Mouse (Mus musculus) stomach, embryonic 16.5 days (tissue): ENCODE measurements around the gene Shoc2. TPM values are rescaled to one million over a fixed set of nuclear protein-coding genes. Genes with fewer than 3 reads are reported as not detected.
A peak's percentile ranks its signal among the peaks of the same experiment; 100 is the strongest.

Experiments used
- ATAC-seq: fragments of 200-750 bp; cut with Nextera tagmentation; 2 replicates; pipeline ENCODE4 v1.8.0; 2017; ENCODE audit warnings: moderate number of reproducible peaks, moderate TSS enrichment; ENCODE audit not compliant: insufficient read depth, low FRiP score
- H3K27ac ChIP-seq: fragments of 300-500 bp; sonication (generic); 2 replicates; pipeline ENCODE4 v1.5.1; 2014; ENCODE audit warnings: low read length
- H3K27me3 ChIP-seq: fragments of 300-500 bp; sonication (generic); 2 replicates; pipeline ENCODE4 v1.6.1; 2014; ENCODE audit warnings: low read length, control low read depth, mixed read lengths; ENCODE audit not compliant: control insufficient read depth, insufficient read depth
- H3K36me3 ChIP-seq: fragments of 300-500 bp; sonication (generic); 2 replicates; pipeline ENCODE4 v1.6.1; 2014; ENCODE audit warnings: low read length; ENCODE audit not compliant: control insufficient read depth, insufficient read depth
- H3K4me1 ChIP-seq: fragments of 300-500 bp; sonication (generic); 2 replicates; pipeline ENCODE4 v1.6.1; 2014; ENCODE audit warnings: low read length, control low read depth, mixed read lengths; ENCODE audit not compliant: control insufficient read depth, insufficient read depth
- H3K4me2 ChIP-seq: fragments of 300-500 bp; sonication (generic); 2 replicates; pipeline ENCODE4 v1.6.1; 2014; ENCODE audit warnings: low read depth, low read length, mixed read lengths
- H3K4me3 ChIP-seq: fragments of 300-500 bp; sonication (generic); replicated peaks from 2 replicates; pipeline ENCODE4 v1.5.1; 2014; ENCODE audit warnings: mild to moderate bottlenecking, low read length
- H3K9ac ChIP-seq: fragments of 300-500 bp; sonication (generic); 2 replicates; pipeline ENCODE4 v1.6.1; 2014; ENCODE audit warnings: low read length
- H3K9me3 ChIP-seq: fragments of 300-500 bp; sonication (generic); replicated peaks from 2 replicates; pipeline ENCODE4 v1.6.1; 2016; ENCODE audit warnings: low read length, control low read depth; ENCODE audit not compliant: control insufficient read depth
- WGBS: fragments of 180-500 bp; shearing (Covaris S2); extraction: QIAGEN DNeasy Blood & Tissue Kit; methylation state at CpG from one replicate; pipeline ENCODE4 v1.1.7; 2014; 5-methylcytosine and 5-hydroxymethylcytosine counted together
- polyA plus RNA-seq: library from polyadenylated mRNA; unstranded; fragments of >200 nt; fragmentation: Nextera tagmentation; extraction: Ambion mirVana; gene quantifications from 2 replicates; pipeline ENCODE4 v1.2.1, GENCODE M21; 2015

The Shoc2 gene
- polyA plus RNA-seq, 1 experiment from 2014 or later = 51.7 TPM

GRCm38 (mm10) chr19:54039441-54039840, 95.3 kb downstream of the Shoc2 start:
- H3K27ac ChIP-seq = peak overlapping the region; percentile 40; the same call in 1 of the 2 replicates
- H3K9ac ChIP-seq = no peak overlapping the region
- H3K4me3 ChIP-seq = no peak overlapping the region
- WGBS = 82% methylated on average over 7 of the region's 7 CpGs
- H3K27me3 ChIP-seq = 0 out of 2 replicates have a peak, but pooled peaks cover under 1% of the 10 kb centered on the region
- H3K4me1 ChIP-seq = peaks cover 4% of the 10 kb centered on the region; the same call in 1 of the 2 replicates
- H3K36me3 ChIP-seq = 0 out of 2 replicates have a peak, but pooled peaks cover 1% of the 10 kb centered on the region
- H3K9me3 ChIP-seq = no peaks in the 10 kb centered on the region
- no peak for ATAC-seq
- no peak overlapping the region for H3K4me2 ChIP-seq

DNA sequence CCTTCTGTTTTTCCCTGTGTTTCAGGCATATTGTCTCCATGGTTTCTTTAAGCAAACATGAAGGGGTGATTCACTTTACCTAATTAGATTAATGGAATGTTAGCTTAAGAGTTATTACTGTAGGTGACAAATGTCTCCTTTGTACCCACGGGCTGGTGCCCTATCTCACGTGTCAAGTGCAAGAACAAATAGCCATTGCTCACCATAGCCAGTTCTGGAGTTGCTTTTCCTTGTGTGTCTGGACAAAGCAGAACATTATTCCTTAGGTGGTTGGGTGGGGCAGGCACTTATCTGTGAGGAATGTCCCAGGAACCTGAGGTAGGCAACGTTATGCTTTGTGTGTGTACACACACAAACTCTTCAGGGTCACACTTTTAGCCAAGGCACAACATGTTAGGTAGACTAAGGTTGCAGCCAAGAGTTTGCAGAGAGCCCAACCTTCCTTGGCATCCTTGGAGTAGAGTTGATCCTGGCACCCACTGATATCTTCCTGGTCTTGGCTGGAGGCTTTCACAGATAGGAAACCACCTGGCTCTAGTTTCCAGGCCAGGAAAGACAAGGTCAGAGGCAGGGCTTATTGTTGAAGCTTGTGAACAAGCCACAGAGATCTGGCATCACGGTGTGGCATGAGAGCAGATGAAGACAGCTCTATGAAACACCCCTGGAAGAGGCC, 96.4 kb downstream of the Shoc2 start:
- Histone ChIP-seq H3K27ac (peak overlapping the region; percentile 83), H3K36me3 (no peaks in the 10 kb centered on the region), H3K4me1 (peaks cover 7% of the 10 kb centered on the region; the same call in 1 of the 2 replicates), H3K9me3 (no peaks in the 10 kb centered on the region), H3K4me3 (no peak overlapping the region), H3K9ac (no peak overlapping the region), H3K4me2 (peak overlapping the region; percentile 17; the same call in 1 of the 2 replicates), H3K27me3 (peaks cover 8% of the 10 kb centered on the region; the same call in 1 of the 2 replicates)
- peak; percentile 68 for ATAC-seq
- 32% methylated on average over 4 of the region's 4 CpGs for WGBS

GRCm38 (mm10) chr19:54041029-54041367, 96.9 kb downstream of the Shoc2 start:
- H3K36me3 ChIP-seq = no peaks in the 10 kb centered on the region
- 31% methylated on average over 5 of the region's 5 CpGs for WGBS
- peaks cover 10% of the 10 kb centered on the region for H3K4me1 ChIP-seq
- H3K9ac ChIP-seq = no peak overlapping the region
- ATAC-seq = no peak
- peak overlapping the region; percentile 17; the same call in 1 of the 2 replicates for H3K4me2 ChIP-seq
- peak overlapping the region; percentile 83 for H3K27ac ChIP-seq
- H3K9me3 ChIP-seq = no peaks in the 10 kb centered on the region
- H3K4me3 ChIP-seq = no peak overlapping the region
- peaks cover 13% of the 10 kb centered on the region for H3K27me3 ChIP-seq

GRCm38 (mm10) chr19:54043851-54044250, 99.7 kb downstream of the Shoc2 start, which contains the start of gene Adra2a:
Gene Adra2a, plus strand, starts transcription at chr19:54044151.
- no peaks in the 10 kb centered on the region for H3K36me3 ChIP-seq
- H3K9ac ChIP-seq = peak within 1 kb of the TSS; percentile 72
- H3K27me3 ChIP-seq = peaks cover 36% of the 10 kb centered on the region
- 72% methylated on average over 5 of the region's 5 CpGs for WGBS
- H3K9me3 ChIP-seq = no peaks in the 10 kb centered on the region
- ATAC-seq = no peak
- H3K4me2 ChIP-seq = peak within 1 kb of the TSS; percentile 100
- peak within 1 kb of the TSS; percentile 59 for H3K4me3 ChIP-seq
- peaks cover 28% of the 10 kb centered on the region for H3K4me1 ChIP-seq
- no peak within 1 kb of the TSS for H3K27ac ChIP-seq

DNA sequence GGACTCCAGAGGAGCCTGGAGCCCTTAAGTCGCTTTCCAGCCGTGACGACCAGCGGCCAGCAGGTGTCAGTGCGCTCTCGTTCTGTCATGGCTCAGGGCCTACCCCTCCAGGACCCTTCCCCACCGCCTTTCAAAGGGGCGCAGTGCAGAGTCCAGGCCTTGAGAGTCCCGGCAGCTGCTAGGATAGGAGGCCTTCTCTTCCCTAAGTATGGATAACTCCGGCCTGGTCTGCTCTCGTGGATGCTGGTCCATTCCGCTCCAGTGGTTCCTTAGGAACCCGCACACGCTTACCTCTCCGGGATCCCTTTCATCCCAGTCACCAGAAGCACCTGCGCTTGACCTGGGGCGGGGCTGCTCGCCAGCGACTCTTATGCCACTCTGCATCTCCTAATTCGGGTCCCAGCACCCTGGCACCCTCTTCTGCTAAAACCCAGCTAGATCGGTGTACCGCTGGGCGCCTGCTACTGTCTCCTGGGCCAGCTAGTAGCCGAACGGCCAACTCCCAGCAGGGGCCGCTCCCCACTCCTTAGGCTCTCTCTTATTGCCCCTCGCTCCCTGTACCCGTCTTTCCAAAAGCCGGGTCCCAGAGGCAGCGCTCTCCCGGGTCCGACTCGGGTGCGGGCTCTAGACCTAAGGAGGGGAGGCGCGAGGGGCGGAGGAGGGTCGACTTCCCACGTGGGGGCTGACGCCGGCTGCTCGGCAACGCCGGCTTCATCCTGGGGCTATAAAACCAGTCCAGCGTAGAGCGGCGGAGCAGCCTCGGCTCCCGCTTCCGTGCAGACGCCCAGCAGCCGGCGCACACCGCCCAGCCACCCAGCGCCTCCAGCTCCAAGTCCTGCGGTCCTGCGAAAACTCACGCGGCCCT, 100.6 kb downstream of the Shoc2 start:
- Histone ChIP-seq H3K27me3 (peaks cover 42% of the 10 kb centered on the region), H3K4me1 (peaks cover 28% of the 10 kb centered on the region), H3K4me3 (peak overlapping the region; percentile 59), H3K4me2 (peak overlapping the region; percentile 100), H3K27ac (no peak overlapping the region), H3K9me3 (no peaks in the 10 kb centered on the region), H3K9ac (peak overlapping the region; percentile 72), H3K36me3 (no peaks in the 10 kb centered on the region)
- peak; percentile 69 for ATAC-seq
- under 1% methylated on average over 59 of the region's 59 CpGs for WGBS

GRCm38 (mm10) chr19:54045412-54045811, 101.3 kb downstream of the Shoc2 start:
- no peak overlapping the region for H3K27ac ChIP-seq
- peaks cover 28% of the 10 kb centered on the region for H3K4me1 ChIP-seq
- no peak for ATAC-seq
- H3K9ac ChIP-seq = peak overlapping the region; percentile 72
- peaks cover 42% of the 10 kb centered on the region for H3K27me3 ChIP-seq
- H3K36me3 ChIP-seq = no peaks in the 10 kb centered on the region
- peak overlapping the region; percentile 59 for H3K4me3 ChIP-seq
- 1% methylated on average over 29 of the region's 29 CpGs for WGBS
- peak overlapping the region; percentile 100 for H3K4me2 ChIP-seq
- H3K9me3 ChIP-seq = no peaks in the 10 kb centered on the region

- Histone ChIP-seq H3K4me1 (peaks cover 25% of the 10 kb centered on the region), H3K9ac (peak overlapping the region; percentile 72; the same call in 1 of the 2 replicates), H3K9me3 (no peaks in the 10 kb centered on the region), H3K4me2 (peak overlapping the region; percentile 100), H3K4me3 (peak overlapping the region; percentile 59), H3K27me3 (peaks cover 42% of the 10 kb centered on the region), H3K36me3 (no peaks in the 10 kb centered on the region), H3K27ac (no peak overlapping the region)
- WGBS = 3% methylated on average over 54 of the region's 55 CpGs
- ATAC-seq = no peak
Measured at GRCm38 (mm10) chr19:54045931-54046683, 102.0 kb downstream of the Shoc2 start.

DNA sequence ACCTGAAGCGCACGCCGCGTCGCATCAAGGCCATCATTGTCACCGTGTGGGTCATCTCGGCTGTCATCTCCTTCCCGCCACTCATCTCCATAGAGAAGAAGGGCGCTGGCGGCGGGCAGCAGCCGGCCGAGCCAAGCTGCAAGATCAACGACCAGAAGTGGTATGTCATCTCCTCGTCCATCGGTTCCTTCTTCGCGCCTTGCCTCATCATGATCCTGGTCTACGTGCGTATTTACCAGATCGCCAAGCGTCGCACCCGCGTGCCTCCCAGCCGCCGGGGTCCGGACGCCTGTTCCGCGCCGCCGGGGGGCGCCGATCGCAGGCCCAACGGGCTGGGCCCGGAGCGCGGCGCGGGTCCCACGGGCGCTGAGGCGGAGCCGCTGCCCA, 102.6 kb downstream of the Shoc2 start:
- H3K9ac ChIP-seq = peak overlapping the region; percentile 61
- H3K4me1 ChIP-seq = peaks cover 25% of the 10 kb centered on the region
- peak overlapping the region; percentile 59 for H3K4me3 ChIP-seq
- peak overlapping the region; percentile 100 for H3K4me2 ChIP-seq
- H3K27ac ChIP-seq = no peak overlapping the region
- no peak for ATAC-seq
- WGBS = under 1% methylated on average over 44 of the region's 46 CpGs
- peaks cover 42% of the 10 kb centered on the region for H3K27me3 ChIP-seq
- no peaks in the 10 kb centered on the region for H3K9me3 ChIP-seq
- no peaks in the 10 kb centered on the region for H3K36me3 ChIP-seq
